Mouse (Mus musculus): ENCODE results near the gene Hes6. TPM values are rescaled to one million over a fixed set of nuclear protein-coding genes. Genes with fewer than 3 reads are reported as not detected.

The Hes6 gene
- 61.1 and 65.8 TPM in 2 replicates for polyA plus RNA-seq (2014; fragmentation: Nextera tagmentation; extraction: Ambion mirVana)

DNA sequence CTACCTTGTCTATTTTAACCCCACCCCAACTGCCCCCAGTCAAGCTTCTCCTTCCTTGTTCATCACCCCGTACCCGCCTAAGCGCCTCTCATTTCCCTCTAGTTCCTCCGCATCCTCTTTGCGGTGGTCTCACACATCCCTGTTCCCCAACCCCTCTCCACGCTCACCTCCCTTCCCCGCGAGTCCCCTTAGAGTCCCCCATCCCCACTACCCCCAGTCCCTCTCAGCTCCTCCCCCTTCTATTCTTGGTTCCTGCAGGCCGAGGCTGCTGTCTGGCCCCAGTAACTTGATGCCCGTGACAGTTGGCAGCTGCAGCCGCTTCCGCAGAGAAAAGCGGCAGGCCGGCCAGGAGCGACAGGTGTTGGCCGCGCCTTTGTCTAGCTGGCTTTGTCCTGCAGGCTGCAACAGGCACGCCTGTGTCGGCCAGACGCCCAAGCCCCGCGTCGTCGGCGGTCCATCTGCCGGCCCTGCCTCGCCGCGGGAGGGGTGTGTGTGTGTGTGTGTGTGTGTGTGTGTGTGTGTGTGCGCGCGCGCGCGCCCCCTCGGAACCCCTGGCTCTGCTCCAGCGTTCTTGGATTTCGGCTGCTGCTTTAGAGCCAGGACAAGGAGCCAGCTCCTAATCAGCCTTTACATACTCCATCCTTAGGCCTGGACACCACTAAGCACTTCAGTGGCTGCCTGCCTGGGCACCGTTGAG lies at the start of gene Hes6:
Gene Hes6, minus strand, starts transcription at position 141 of the 697 bp plus-strand sequence.
- Histone ChIP-seq H3K4me3 (ENCODE audit: low read length) (peak within 1 kb of the TSS; percentile 76), H3K9me3 (ENCODE audit: control insufficient read depth, low read length) (no peaks in the 10 kb centered on the region), H3K4me1 (ENCODE audit: control insufficient read depth, insufficient read depth, low read length) (peaks cover 19% of the 10 kb centered on the region), H3K27me3 (ENCODE audit: control insufficient read depth, insufficient read depth, low read length) (no peaks in the 10 kb centered on the region), H3K9ac (ENCODE audit: low read depth, low read length) (peak within 1 kb of the TSS; percentile 85), H3K36me3 (ENCODE audit: control insufficient read depth, insufficient read depth, low read length) (peaks cover 4% of the 10 kb centered on the region; the same call in 1 of the 2 replicates), H3K4me2 (replicated peaks; ENCODE audit: low read depth, low read length) (peak within 1 kb of the TSS; percentile 99), H3K27ac (ENCODE audit: low read depth, low read length) (peak within 1 kb of the TSS; percentile 94)
- under 1% methylated on average over 38 of the region's 39 CpGs for WGBS
- ATAC-seq (ENCODE audit: low FRiP score, low TSS enrichment), result peak; percentile 47

DNA sequence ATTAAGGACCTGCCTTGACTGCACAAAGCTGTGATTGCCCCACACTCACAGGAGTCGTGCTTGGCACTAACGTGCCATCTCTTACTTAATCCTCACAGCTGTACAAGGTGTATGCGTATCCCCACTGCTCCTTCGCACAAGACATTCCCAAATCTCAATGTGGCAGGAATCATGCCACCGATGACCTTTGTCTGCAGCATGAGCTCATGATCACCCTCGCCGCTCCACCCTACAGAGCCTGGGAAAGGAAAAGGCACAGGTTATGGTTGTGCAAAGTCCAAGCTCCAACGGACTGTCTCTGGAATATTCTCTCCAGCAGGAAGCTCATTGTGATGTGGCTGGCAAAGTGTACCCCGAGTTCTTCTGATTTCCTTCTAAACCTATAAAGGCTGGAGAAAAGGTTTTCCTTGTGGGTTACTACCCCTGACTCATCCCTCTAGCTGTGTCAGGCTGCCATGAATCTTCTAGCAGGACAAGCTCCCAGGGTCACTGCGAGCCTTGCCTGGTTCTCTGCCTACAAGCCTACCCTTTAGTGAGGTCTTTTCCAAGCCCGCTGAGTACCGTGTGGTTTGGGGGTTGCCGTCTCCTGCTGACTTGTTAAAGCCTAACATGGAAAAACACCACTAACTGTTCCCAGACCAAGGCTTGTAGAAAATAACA lies 49.6 kb upstream of the Hes6 start:
- Histone ChIP-seq H3K9me3 (ENCODE audit: control insufficient read depth, low read length) (no peaks in the 10 kb centered on the region), H3K27ac (ENCODE audit: low read depth, low read length) (no peak overlapping the region), H3K4me3 (ENCODE audit: low read length) (no peak overlapping the region), H3K36me3 (ENCODE audit: control insufficient read depth, insufficient read depth, low read length) (no peaks in the 10 kb centered on the region), H3K4me1 (ENCODE audit: control insufficient read depth, insufficient read depth, low read length) (peaks cover 9% of the 10 kb centered on the region; the same call in 1 of the 2 replicates), H3K4me2 (replicated peaks; ENCODE audit: low read depth, low read length) (no peak overlapping the region), H3K9ac (ENCODE audit: low read depth, low read length) (no peak overlapping the region), H3K27me3 (ENCODE audit: control insufficient read depth, insufficient read depth, low read length) (no peaks in the 10 kb centered on the region)
- ATAC-seq (ENCODE audit: low FRiP score, low TSS enrichment), result no peak
- 90% methylated on average over 13 of the region's 13 CpGs for WGBS

DNA sequence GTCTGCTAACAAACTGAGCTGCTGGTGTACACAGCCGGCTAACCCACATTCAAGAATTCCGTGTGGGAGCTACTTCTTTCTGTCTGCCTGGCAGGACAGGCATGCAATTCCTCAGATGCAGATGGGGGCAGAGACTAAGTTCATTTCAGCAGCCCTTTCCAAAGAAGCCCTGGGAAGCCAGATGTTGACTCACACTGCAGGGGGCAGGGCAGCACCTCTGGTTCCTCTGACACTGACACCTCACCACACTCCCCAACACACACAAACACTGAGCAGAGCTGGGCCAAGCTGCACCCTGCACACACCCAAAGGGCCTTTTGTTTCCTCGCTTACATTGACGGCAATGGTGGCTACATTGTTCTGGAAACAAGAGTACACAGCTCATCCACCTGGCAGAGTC lies 46.7 kb upstream of the Hes6 start:
- Histone ChIP-seq H3K4me2 (replicated peaks; ENCODE audit: low read depth, low read length) (no peak overlapping the region), H3K27ac (ENCODE audit: low read depth, low read length) (no peak overlapping the region), H3K36me3 (ENCODE audit: control insufficient read depth, insufficient read depth, low read length) (no peaks in the 10 kb centered on the region), H3K4me1 (ENCODE audit: control insufficient read depth, insufficient read depth, low read length) (peaks cover 35% of the 10 kb centered on the region), H3K9ac (ENCODE audit: low read depth, low read length) (no peak overlapping the region), H3K27me3 (ENCODE audit: control insufficient read depth, insufficient read depth, low read length) (no peaks in the 10 kb centered on the region), H3K4me3 (ENCODE audit: low read length) (no peak overlapping the region), H3K9me3 (ENCODE audit: control insufficient read depth, low read length) (no peaks in the 10 kb centered on the region)
- no peak for ATAC-seq (ENCODE audit: low FRiP score, low TSS enrichment)
- WGBS, result 40% methylated on average over 4 of the region's 4 CpGs

DNA sequence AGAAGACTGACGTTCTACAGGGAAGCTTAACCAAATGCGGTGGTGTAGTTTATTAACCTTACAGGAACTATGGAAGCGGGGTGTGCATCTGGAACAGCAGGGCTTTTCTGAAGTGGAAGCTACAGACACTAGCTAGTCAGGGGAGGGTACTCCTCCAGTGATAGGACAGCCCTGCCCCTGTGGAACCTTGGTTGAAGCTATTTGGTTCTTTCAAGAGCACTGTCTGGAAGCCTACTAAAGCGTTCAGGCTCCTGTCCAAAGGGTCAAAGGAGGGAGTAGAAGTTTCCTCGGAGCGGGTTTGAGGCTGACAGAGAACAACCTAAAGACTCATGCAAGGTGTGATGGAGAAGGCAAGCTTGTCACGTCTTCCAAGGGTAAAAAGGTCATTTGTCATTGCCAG lies 46.2 kb upstream of the Hes6 start:
- 43% methylated on average over 7 of the region's 7 CpGs for WGBS
- H3K4me1 ChIP-seq (ENCODE audit: control insufficient read depth, insufficient read depth, low read length), result peaks cover 40% of the 10 kb centered on the region
- no peak overlapping the region for H3K27ac ChIP-seq (ENCODE audit: low read depth, low read length)

DNA sequence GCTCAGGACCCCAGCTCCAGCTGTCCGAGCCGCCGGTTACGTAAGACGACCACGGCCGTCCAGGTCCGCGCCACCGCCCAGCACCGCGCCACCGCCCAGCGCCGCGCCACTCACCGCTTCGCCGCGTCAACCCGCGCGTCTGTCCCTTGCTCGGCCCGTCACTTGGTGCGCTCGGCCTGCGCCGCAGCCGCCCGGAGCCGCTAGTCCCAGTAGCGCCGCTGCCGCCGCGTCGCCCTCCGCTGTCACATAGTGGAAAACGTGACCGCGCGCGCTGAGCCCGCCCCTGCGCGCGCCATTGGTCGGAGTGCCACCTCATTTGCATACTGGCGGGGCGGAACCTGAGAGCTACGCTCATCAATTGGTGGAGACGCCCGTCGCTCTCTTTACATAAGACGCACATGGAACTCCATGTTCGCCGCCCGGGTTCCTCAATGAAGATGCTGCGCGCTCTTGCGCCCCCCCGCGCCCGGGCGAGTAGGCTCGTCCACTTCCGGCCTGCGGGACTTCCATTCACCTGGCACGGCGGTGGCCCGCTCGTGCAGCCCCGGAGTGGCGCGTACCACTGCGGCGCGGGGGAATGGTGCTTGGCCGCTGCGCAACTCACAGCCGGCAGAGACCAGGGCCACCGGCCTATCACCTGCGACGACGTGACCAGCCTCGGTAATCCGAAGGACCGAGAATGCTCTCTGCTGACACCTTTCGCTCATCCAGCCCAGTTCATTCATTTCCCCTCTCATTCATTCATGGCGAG lies 45.4 kb upstream of the Hes6 start, which contains the start of gene Per2:
Gene Per2, minus strand, starts transcription at position 266 of the 751 bp plus-strand sequence.
- H3K4me3 ChIP-seq (ENCODE audit: low read length), result peak within 1 kb of the TSS; percentile 79
- peak within 1 kb of the TSS; percentile 42 for H3K27ac ChIP-seq (ENCODE audit: low read depth, low read length)
- under 1% methylated on average over 77 of the region's 91 CpGs for WGBS
- ATAC-seq (ENCODE audit: low FRiP score, low TSS enrichment), result peak; percentile 96
- H3K9ac ChIP-seq (ENCODE audit: low read depth, low read length), result peak within 1 kb of the TSS; percentile 63
- no peaks in the 10 kb centered on the region for H3K27me3 ChIP-seq (ENCODE audit: control insufficient read depth, insufficient read depth, low read length)
- H3K9me3 ChIP-seq (ENCODE audit: control insufficient read depth, low read length), result no peaks in the 10 kb centered on the region
- H3K4me2 ChIP-seq (replicated peaks; ENCODE audit: low read depth, low read length), result peak within 1 kb of the TSS; percentile 80
- peaks cover 45% of the 10 kb centered on the region for H3K4me1 ChIP-seq (ENCODE audit: control insufficient read depth, insufficient read depth, low read length)
- no peaks in the 10 kb centered on the region for H3K36me3 ChIP-seq (ENCODE audit: control insufficient read depth, insufficient read depth, low read length)

More for the DNA sequence above, 46.2 kb upstream of the Hes6 start:
- peak overlapping the region; percentile 80 for H3K4me2 ChIP-seq (replicated peaks; ENCODE audit: low read depth, low read length)
- peak overlapping the region; percentile 79 for H3K4me3 ChIP-seq (ENCODE audit: low read length)
- H3K9ac ChIP-seq (ENCODE audit: low read depth, low read length), result peak overlapping the region; percentile 48; the same call in 1 of the 2 replicates
- no peaks in the 10 kb centered on the region for H3K9me3 ChIP-seq (ENCODE audit: control insufficient read depth, low read length)
- no peaks in the 10 kb centered on the region for H3K27me3 ChIP-seq (ENCODE audit: control insufficient read depth, insufficient read depth, low read length)
- ATAC-seq (ENCODE audit: low FRiP score, low TSS enrichment), result no peak
- H3K36me3 ChIP-seq (ENCODE audit: control insufficient read depth, insufficient read depth, low read length), result no peaks in the 10 kb centered on the region

DNA sequence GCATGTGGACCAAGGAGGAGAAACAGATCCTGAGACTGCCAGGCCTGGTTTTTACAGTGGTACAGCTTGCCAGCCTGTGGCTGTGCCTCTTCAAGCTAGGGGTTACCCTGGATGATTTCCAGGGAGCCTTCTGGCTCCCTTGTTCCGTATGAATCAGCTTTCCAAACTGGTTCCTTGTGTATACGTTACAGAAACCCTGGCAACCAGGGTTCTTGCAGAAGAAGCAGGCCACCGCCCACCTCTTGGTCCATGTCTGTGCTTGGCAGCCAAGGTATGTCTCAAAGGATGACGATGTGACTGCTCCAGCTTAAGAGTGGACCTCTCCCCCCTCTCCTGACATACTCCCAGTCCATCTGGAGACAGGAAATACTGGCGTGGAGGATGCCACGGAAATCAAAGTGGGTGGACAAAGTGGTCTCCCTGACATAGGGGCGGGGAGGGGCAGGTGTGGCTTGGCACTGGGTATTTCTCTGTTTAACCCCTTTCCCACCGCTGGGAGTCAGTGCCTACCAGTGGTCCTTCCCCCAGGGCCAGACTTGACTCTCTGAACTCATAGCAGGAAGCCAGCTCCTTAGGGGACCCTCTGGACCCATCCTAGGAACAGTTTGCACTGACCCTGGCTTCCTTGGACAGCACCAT lies 44.5 kb upstream of the Hes6 start:
- peak overlapping the region; percentile 42; the same call in 1 of the 2 replicates for H3K27ac ChIP-seq (ENCODE audit: low read depth, low read length)
- H3K9me3 ChIP-seq (ENCODE audit: control insufficient read depth, low read length), result no peaks in the 10 kb centered on the region
- peak overlapping the region; percentile 80 for H3K4me2 ChIP-seq (replicated peaks; ENCODE audit: low read depth, low read length)
- ATAC-seq (ENCODE audit: low FRiP score, low TSS enrichment), result 0 out of 2 replicates have a peak, but pooled peaks have one; percentile 5
- 22% methylated on average over 8 of the region's 8 CpGs for WGBS
- no peaks in the 10 kb centered on the region for H3K27me3 ChIP-seq (ENCODE audit: control insufficient read depth, insufficient read depth, low read length)
- peak overlapping the region; percentile 63; the same call in 1 of the 2 replicates for H3K9ac ChIP-seq (ENCODE audit: low read depth, low read length)
- H3K4me1 ChIP-seq (ENCODE audit: control insufficient read depth, insufficient read depth, low read length), result peaks cover 50% of the 10 kb centered on the region
- peak overlapping the region; percentile 79 for H3K4me3 ChIP-seq (ENCODE audit: low read length)
- no peaks in the 10 kb centered on the region for H3K36me3 ChIP-seq (ENCODE audit: control insufficient read depth, insufficient read depth, low read length)

DNA sequence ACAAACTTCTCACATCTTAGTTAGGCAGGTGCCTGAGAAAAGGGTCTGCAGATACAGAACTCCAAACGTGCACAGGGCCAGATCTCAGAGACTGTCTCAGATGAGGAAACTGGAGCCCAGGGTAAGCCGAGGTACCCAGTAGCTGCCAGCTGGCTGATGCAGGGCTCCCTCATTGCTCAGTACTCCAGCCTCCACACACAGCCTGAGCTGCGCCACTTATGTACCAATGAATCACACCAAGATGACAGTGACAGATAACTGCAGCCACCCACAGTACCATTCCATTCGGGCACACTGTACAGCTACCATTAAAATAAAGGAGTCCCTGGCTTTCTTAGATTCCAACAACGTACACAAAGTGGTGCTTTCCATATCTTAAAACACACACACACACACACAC lies 43.9 kb upstream of the Hes6 start:
- no peak for ATAC-seq (ENCODE audit: low FRiP score, low TSS enrichment)
- no peak overlapping the region for H3K9ac ChIP-seq (ENCODE audit: low read depth, low read length)
- no peak overlapping the region; the same call in 1 of the 2 replicates for H3K27ac ChIP-seq (ENCODE audit: low read depth, low read length)
- WGBS, result 53% methylated on average over 5 of the region's 5 CpGs
- H3K36me3 ChIP-seq (ENCODE audit: control insufficient read depth, insufficient read depth, low read length), result no peaks in the 10 kb centered on the region
- no peaks in the 10 kb centered on the region for H3K27me3 ChIP-seq (ENCODE audit: control insufficient read depth, insufficient read depth, low read length)
- peaks cover 50% of the 10 kb centered on the region for H3K4me1 ChIP-seq (ENCODE audit: control insufficient read depth, insufficient read depth, low read length)
- no peaks in the 10 kb centered on the region for H3K9me3 ChIP-seq (ENCODE audit: control insufficient read depth, low read length)
- H3K4me2 ChIP-seq (replicated peaks; ENCODE audit: low read depth, low read length), result no peak overlapping the region
- no peak overlapping the region for H3K4me3 ChIP-seq (ENCODE audit: low read length)

DNA sequence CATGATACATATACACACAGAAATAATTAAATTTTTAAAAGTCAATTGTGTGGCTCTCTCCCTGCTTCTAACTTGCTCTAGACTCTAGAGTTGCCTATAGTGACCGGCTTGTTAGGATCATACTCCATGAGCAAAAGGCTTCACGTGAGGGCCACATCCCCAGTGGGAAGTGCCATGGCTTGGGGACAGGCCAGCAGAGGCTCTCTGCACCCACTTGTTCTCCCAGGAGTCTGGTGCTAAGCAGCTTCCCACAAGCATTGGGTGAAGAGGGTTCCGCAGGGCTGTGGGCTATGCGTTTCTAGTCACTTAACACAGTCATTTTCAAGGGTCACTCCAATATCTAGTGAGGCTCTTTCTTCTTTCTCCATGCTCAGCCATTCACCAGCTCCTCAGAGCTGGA lies 43.3 kb upstream of the Hes6 start:
- H3K4me1 ChIP-seq (ENCODE audit: control insufficient read depth, insufficient read depth, low read length), result peaks cover 56% of the 10 kb centered on the region

More for the DNA sequence above, 43.3 kb upstream of the Hes6 start:
- WGBS, result 92% methylated on average over 4 of the region's 4 CpGs
- H3K9me3 ChIP-seq (ENCODE audit: control insufficient read depth, low read length), result no peaks in the 10 kb centered on the region
- no peak overlapping the region; the same call in 1 of the 2 replicates for H3K9ac ChIP-seq (ENCODE audit: low read depth, low read length)
- H3K27ac ChIP-seq (ENCODE audit: low read depth, low read length), result peak overlapping the region; percentile 4; the same call in 1 of the 2 replicates
- no peaks in the 10 kb centered on the region for H3K27me3 ChIP-seq (ENCODE audit: control insufficient read depth, insufficient read depth, low read length)
- no peak overlapping the region for H3K4me3 ChIP-seq (ENCODE audit: low read length)
- no peak for ATAC-seq (ENCODE audit: low FRiP score, low TSS enrichment)
- no peaks in the 10 kb centered on the region for H3K36me3 ChIP-seq (ENCODE audit: control insufficient read depth, insufficient read depth, low read length)
- H3K4me2 ChIP-seq (replicated peaks; ENCODE audit: low read depth, low read length), result no peak overlapping the region
